Mouse (Mus musculus): ENCODE data around the gene Kcnh1.

DNA sequence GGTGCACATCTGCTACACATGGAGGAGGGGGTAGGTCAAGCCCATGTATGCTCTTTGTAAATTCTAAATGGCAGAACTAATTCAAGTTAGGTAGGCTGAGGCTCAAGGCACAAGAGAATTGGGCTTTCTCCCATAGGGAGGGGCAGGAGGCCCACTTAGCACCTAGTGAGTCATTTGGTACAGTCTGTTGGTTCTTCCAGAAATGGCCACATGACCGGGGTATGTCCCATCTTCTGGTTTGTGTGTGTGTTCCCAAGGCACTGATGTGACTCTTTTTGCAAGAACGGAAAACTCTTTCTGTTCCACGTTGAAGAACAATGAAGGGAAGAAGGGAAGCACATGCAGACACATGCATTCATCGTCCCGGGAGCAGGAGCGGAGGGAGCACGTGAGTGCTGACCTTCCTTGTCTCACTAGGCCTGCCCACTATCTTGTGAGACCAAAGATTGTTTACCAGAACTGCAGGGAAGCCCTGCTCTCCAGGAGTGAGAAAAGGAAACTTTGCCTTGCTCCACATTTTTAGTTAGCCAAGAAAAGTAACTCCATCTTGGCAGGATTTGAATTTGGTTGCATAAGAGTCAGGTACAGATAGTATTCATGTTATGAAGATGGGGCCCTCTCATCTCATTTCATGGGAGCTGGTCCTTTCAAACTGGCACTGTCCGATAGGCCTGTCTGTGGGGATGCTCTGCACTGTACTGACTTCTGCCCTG, 289.7 kb downstream of the Kcnh1 start:
- TF ChIP-seq CTCF (IDR thresholded peaks at IDR 0.05; ENCODE audit: extremely low read depth, insufficient read depth, insufficient read length, insufficient replicate concordance) (no peak), POLR2A (IDR thresholded peaks at IDR 0.05; ENCODE audit: low read depth, low read length) (no peak)
